Mouse (Mus musculus): ENCODE measurements around the gene Pfpl.

Pfpl gene

DNA sequence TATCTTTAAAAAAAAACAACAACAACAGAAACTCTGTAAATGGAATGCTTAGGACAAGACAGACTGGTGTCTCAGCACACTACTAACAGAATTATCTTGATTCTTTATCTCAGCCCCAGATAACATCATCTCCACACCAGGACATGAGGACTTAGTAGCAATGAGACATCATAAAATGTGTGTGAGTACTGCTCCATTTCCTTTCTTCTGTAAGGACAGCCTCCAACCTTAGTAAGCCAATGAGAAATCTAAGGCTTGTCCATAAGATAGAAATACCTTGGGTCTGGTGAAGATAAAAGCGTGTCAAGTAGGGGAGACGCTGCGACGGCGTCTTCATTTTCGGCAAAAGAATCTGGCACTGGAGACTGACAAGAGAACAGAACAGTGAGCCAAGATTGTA, at the start of gene Pfpl:
Gene Pfpl, plus strand, starts transcription at position 301 of the 400 bp plus-strand sequence.
- no peak for DNase-seq

DNA sequence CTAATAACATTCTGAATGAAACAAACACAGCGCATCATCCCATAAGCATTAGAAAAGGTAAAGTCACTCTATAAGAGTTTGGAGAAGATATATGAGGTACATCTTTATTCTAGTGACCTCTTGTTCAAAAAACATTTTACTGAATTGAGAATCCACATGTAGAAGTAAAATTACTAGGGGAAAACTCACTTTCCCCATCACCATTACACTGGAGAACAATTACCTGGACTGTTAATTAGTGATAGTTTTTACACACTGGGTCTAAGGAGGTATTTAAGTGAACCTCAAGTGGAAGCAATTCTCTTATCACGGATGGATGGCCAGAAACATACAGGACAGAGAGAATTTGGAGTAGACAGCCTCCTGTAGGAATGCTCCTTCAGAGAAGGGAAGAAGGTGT, 40.7 kb upstream of the Pfpl start, which contains the start of gene Olfr1440:
Gene Olfr1440, plus strand, starts transcription at position 301 of the 400 bp plus-strand sequence.
- DNase-seq, result no peak

DNA sequence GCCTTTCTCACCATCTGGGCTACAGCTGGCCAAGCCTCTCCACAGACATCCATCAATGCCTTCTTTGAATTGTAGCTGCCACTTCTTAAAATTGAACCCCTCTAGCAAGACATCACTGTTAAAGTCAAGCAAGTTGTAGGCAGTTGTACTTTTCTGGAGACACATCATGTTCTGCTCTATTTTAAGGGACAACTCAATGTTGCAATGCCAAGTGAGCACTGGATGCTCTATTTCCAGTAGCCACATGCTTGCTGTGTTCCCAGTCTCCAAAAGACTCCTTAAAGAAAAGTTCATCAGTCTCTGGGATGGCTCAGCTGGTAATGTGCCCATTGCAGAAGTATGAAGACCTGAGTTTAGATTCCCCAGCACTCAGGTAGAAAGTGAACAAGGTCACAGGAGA, 14.0 kb upstream of the Pfpl start:
- no peak for DNase-seq

DNA sequence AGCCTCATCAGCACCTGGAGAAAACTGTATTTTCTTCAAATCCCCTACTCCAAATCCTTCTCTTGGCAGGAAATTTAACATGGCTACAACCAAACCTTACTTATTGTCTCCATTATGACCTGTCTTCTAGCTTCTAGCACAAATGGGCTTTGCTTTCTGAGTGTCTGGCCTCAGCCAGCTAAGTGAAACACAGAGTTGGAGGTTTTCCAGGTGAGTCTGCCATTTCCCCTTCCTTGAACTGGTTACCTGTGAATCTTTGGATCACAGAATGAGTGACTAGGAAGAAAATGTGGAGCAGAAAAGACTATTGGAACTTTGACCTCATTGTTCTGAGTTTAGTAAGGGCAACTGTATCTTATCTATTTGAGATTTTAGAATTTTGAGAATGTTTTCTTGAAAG, 10.3 kb upstream of the Pfpl start, which contains the start of gene Olfr1441:
Gene Olfr1441, plus strand, starts transcription at position 73 of the 400 bp plus-strand sequence.
- DNase-seq, result no peak

DNA sequence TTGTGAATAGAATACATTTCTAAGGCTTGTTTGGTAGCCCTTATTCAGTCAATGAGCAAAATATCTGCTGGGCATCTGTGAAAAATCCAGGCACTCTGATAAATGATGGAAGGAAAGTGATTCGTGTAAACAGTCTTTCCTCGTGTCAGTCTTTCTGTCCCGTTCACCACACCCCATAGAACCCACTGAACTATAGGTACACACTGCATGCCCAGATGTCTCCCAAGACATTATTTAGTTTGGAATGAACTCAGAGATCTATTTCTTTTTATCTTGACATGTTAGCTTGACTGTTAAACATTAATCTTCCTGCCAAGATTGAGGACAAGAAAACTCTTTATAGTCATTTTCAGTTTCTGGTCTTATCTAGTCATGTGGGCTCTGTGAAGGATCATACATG, 9.4 kb upstream of the Pfpl start:
- no peak for DNase-seq

DNA sequence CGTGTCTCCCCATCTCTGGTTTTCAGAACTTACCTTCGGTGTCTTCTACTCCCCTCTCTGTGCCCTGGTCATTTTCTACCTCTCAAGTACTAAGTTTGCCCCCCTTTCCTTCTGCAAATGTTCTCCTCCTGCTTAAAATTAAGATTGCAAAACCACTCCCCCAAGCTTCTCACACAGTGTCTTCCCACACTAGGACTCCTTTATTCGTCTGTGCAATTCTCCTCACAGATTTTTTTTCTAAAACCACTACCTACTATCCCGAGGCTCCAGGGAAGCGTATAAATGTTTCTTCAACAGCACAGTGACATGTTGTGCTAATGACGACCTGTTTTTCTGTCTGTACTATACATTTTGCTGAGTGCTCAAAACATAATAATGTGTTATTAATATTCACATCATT, 7.2 kb upstream of the Pfpl start:
- no peak for DNase-seq

DNA sequence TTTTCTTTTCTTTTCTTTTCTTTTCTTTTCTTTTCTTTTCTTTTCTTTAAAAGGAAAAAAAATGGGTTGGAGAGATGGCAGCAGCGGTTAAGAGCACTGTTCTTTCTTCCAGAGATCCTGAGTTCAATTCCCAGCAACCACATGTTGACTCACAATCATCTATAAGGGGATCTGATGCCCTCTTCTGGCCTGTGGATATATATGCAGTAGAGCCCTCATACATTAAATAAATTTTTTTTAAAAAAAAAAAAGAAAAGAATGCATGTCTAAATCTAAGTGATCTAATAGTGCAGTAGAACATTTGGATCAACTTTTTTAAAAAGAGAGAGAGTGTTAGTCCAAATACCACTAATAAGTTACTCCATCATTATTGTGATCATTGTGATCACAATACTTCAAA, 6.0 kb upstream of the Pfpl start:
- DNase-seq, result no peak

DNA sequence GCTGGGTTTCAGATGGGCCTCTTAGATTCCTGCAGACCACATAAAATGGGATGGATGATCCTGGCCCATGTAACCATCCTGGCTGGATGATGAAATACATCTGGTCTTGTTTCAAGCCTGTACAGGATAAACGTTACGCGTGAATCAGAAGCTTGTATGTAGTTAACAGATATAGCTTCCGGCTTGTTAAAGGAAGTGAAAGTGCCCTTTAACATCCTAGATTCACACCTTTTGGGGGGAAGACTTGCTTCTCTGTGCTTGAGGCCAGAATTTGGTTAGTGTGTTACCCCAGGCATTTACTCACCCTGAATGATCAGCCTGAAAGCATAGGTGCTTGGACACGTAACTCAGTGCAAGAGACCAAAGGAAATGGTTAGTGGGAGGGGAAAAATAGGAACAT, 604 bp upstream of the Pfpl start:
- DNase-seq, result no peak

DNA sequence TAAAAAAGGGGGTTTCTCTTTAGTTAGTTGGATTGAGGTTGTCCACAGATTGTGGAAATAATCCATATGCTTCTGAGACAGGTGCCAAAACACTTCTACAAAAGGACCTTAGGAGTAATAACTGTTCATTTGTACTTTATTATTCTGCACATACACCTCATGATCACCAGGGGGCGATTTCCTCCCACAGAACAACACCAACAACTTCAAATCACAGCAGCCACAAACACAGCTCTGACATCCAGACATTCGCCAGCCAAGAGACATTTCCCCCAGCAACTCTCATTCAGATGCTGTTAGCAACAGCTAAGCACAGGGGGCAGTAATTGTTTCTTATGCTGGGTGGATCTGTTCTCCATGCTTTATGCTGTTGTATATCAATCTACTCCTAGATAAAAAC, 5.3 kb downstream of the Pfpl start:
- peak; percentile 76 for DNase-seq

DNA sequence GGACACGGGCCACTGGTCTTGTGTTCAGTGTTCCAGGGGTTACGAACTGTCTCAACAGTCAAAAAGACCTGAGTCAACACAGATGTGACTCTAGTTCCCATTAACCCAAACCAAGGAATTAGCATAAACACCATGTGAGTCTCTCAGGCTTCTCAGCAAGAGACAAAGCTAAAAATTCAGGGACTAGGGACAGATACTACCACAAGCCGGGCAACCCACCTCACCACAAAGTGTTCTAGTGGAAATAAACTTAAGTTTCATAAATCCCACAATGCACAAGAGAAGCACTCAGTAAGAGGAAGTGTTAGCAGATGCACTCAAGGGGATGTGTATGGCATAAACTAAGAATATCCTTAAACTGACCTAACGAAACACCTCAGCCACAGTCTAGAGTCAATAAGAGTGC, 7.3 kb downstream of the Pfpl start:
- peak; percentile 51 for DNase-seq

DNA sequence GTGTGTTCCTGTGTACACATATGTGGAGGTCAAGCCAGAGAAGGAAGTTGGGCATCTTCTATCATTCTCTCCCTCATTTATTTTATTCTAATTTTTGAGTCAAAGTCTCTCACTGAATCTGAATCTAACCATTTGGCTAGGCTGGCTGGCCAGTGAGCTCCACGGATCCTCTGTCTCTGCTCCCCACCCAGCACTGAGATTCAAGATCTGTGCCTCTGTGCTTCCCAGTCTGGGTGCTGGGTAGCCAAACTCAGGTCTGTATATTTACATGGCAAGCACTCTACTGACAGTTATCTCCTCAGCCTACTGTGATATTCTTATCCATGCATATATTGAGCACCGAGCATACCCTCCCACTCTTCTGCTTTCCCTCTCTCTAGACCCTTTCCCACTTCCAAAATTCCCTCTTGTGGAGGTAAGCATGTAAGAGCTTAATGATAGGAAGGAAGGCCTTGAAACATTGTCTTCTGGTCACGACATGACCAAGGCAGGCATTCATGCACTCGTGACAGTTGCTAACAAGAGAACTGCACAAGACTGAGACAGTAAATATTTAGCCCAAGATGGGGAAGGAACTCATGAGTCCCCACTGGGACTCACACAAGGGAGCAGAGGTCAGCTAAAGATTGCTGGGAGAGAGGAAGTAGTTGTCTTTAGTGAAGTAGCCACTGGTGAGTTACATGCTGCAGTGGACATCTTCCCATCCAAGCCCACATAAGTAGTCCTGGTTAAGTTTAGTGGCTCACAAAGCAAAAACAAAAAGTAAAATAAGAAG, 8.2 kb downstream of the Pfpl start:
- peak; percentile 68 for DNase-seq

DNA sequence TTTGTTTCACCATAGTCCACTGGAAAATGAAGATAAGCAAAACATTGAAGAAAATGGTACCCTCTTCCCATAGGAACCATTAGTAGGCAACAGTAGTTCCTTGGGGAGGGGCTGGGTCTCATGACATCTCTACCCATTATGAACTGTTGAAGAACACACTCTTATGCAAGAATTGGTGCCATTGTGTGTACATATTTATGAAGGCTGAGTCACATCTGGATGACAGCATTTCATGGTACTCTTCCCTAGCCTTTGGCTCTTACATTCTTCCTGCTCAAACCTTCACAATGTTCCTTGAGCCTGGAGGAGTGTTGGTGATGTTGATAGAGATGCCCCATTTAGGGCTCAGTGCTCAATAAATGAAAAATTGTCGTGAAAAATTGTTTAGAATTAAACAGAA, 11.9 kb downstream of the Pfpl start:
- DNase-seq, result no peak

DNA sequence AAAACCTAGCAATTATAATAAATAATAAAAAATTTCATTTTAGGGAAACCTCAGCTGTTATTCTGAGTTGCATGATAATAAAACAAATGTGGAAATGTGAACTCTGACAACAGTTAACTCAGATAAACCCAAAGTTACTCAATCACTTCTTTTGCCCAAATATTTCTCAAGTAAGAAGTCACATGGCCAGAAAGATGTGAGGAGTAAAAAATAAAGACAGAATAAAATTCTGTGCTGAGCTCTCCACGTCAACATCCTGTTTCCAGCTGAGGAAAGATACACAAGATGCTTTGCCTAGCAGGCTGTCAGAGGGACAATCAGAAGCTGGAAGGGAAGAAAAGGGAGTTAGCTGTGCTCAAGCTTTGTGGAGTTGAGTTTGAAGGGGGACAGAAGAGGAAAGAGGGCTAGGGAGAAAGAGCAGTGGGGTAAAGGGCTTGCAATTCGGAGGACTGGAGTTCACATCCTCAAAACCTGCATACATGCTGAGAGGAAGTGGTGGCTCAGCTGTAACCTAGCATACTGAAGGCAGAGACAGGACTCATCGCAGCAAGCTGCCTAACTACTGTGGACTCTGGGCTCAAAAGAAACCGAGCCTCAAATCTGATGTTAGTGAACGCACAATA, 12.5 kb downstream of the Pfpl start:
- DNase-seq, result no peak

DNA sequence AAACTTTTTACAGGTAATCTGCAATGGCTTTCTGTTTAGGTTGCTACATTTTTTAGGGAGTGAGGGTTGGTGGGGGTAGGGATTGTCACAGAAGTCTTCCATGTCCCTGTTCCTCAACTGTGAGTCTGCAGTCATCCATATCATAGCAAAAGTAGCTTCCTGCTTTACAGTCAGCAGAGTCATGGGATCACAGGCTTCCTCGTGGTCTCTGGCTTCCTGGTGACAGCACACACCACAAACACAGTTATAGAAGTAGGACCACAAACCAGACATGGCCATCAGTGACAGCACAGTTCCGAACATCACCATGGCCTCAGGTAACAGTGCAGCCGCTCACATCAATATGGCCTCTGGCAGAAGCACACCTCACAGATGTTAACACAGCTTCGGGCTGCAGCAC, 14.9 kb downstream of the Pfpl start:
- no peak for DNase-seq

DNA sequence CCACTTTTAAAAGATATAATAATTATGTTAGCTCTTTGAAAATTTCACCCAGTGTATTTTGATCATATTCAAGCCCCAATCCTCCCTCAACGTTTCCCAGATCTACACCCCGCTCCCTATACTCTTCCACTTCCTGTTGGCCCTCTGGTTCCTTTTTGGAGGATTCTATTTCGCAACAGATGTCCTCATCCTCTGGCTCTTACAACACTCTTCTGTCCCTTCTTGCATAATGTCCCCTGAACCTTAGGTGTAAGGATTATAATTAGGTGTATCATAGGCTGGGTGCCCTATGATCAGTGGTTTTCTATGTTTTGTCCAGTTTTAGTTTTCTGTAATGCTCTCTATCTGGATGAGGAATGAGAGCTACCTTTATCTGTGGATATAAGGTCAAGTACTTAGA, 17.3 kb downstream of the Pfpl start:
- DNase-seq, result no peak

DNA sequence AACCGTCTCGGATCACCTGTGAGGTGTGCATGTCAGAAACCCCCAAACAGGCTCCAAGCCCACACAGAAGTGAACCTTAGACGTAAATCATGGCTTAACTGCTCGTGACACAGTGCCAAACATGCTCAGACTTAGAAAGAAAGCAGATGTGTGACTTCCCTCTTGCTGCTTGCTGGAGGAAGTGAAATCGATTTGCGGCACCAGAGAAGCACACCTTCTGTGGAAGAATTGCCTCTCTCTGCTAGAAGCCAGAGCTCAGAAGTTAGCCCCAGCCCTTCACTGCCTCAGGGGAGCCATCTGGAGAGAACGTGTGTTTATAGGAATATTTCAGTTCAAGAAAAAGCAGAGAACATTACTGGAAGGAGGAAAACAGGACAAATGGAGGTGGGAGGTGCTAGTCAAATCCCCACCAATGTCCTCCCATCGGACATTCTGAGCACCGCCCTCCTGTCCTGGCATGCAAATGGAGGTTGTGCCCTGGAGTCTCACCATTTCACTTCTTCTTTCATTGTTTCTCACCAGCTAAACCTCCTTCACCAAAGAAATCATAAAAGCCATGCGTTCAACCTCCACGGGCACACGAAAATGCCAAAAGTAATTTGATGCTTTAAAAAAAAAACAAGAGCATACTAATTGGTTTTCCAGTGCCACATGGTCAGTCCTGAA, 29.8 kb downstream of the Pfpl start:
- DNase-seq, result no peak

DNA sequence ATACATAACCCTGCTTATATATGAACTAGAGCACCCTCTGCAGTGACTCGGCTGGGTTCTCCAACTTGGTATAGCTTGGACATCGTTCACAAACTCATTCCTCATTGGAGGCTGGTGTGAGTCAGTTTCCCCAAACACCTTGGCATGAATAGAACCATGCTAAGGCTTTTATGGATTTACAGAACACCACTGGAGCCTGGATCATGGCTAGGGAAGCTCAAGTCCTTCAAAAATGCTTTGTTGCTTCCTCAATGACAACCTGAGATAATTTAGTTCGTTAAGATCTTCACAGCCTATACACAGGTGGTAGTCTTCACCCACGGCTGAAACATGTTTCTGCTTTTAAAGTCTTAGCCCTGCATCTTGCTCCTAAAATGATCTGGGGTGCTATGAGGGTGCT, 31.8 kb downstream of the Pfpl start:
- DNase-seq, result no peak

DNA sequence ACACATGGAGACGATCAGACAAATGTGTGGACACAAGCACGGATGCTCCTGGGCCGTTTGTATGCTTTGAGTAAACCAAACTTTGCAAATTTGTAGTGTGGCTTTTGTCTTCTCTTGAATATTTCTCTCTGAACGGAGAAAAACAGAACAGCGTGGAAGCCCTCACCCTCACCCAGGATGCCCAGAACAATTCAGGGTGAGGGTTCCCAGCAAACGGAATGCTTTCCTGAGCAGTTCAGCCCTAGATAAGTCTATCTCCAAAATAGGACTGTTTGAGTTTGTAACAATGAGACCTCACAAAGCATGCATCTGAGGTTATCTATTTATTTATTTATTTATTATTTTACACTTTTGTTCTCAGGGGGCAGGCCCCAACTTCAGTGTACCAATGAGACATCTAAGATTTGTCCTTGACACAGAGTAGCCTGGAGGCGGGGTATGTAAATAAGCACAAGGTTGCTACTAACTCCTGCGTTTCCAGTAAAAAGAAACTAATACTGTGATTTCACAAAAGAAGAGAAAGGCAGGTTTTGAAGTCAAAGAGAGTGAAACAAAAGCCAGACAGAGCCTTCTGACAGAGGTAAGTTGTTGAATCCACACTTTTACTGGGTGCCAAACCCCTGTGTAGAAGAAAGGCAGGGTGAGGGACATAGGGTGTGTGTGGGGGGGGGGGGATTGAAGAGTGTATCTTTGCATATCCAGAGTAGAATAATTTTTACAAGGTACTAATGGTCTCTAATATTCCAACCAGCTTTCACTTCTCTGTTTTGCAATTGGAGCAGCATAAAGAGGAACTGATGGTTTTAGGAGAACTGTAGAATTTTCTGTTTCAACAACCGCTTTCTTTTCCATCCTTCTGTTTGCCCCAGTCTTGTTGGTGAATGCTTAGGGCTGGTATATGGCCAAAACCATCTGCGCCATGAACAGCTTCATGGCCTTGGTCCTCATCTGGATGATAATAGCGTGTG, 32.9 kb downstream of the Pfpl start, which contains the start of gene Mpeg1:
Gene Mpeg1, plus strand, starts transcription at position 498 of the 968 bp plus-strand sequence.
- no peak for DNase-seq

DNA sequence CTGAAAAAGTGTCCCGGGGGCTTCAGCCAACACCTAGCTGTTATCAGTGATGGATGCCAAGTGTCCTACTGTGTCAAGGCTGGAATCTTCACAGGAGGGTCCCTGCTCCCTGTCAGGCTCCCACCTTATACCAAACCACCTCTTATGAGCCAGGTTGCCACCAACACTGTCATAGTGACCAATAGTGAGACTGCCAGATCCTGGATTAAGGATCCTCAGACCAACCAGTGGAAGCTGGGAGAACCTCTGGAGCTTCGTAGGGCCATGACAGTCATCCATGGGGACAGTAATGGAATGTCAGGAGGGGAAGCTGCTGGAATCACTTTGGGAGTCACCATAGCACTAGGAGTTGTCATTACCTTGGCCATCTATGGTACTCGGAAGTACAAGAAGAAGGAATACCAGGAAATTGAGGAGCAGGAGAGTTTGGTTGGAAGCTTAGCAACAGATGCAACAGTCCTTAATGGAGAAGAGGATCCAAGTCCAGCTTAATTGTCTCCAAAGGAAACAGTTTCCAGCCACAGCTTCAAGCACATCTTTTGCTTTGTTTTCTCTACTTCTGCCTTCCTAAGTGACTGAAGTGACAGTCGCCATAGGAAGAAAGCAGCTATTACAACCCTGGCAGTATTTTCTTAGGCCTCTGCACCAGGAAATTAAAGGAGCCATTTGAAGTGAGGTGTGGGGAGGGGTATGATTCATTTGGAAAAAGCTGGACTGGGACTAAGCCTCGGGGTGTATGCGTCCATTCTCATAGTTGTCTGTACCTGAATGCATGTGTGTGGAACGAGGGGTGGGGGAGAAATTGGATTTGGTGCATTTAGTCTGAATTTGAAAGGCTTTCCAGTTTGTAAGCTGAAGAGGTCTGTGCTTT, 35.4 kb downstream of the Pfpl start:
- DNase-seq, result no peak

DNA sequence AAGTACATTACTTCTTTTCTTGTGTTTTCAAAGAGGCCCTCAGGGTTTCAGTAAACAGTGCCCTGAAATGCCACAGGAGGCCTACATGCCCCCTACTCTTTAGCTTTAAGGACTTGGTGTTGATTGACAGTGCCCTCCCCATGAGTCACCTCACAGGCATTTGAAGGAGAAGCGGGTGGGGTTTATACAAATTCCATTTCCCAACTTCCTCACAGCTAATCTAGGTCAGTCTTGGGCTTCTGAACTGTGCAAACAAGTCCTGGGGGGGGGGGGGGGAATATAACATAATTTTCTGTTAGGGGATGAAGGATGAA, 36.0 kb downstream of the Pfpl start:
- DNase-seq, result no peak

DNA sequence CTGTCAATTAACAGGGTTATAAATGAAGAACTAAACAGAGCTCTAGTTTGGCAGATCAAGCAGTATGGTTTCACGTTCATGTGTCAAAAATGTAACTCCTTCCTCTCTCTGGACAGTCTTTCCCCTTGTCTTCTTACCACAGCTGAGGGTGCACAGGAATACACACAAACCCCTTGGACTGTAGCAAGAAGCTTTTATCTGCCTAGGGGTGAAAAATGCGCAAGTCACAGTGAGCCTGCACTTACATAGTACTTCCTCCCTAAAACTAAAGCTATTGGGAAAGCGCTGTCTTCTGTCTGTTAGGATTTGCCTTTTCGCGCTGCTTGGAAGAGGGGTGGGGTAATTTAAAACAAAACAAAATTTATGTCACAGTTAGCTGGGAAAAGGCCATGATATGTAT, 36.4 kb downstream of the Pfpl start:
- no peak for DNase-seq

DNA sequence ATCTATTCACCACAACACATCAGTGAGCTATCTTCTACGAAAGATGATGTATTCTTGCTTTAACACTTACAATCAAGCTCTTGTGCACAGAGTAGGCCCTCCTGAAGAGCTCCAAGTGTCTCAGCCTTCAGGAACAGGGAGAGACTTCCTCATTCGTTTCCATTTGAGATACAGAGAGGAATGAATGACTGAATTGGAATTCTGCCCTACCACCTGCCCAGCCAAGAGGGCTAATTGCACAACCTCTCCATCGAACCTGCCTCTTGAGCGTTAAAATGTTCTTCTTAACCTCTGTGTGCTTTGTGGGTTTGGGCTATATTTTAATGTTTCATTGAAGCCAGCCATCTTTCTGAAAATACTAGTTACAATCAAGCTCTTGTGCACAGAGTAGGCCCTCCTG, 37.0 kb downstream of the Pfpl start:
- no peak for DNase-seq

Data from layer of hippocampus, adult 9-11 months (tissue).